Mouse (Mus musculus): ENCODE data around the gene Rnls. TPM values are rescaled to one million over a fixed set of nuclear protein-coding genes. Genes with fewer than 3 reads are reported as not detected.

Gene Rnls
- polyA plus RNA-seq, 1 experiment, result 133 TPM

DNA sequence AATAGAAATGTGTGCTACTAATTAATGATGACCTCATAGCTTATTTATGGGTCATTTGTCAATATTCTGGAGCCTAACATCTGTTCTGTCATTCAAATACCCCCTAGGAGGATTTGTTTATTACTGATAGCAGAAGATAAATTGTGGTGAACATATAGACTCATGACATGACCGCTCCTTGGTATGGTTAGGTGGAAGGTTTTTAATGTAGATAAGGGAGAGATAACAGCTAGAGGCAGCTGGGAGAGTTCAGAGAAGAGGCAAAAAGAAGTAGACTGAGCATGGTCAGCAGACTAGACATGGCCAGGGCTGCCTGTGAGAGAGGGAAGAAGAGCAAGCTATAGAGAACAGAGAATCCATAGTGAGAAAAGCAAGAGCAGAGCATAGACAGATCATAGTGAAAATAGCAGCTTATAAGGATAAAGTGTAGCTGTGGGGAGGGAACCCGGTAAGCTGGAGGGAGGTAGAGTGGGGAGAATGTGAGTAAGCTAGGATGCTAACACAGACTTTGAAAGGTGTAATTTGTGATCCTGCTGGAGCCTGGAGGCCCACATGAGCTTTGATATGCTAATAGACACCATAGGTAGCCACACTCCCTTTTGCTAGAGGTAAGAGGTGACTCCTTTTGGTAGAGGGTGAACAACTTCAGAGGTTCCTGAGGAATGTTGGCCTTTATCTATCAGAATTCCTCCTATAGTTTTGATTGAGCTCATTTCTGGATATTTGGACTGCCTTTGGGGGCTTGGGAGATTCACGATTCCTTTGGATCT, 127.7 kb downstream of the Rnls start:
- Histone ChIP-seq H3K4me1 (ENCODE audit: control insufficient read depth, insufficient read depth, low read length) (no peaks in the 10 kb centered on the region), H3K4me3 (ENCODE audit: control insufficient read depth, low read depth, low read length) (no peak overlapping the region), H3K27me3 (ENCODE audit: control insufficient read depth, insufficient read depth, low read length) (no peaks in the 10 kb centered on the region), H3K27ac (ENCODE audit: control insufficient read depth, insufficient read depth, low read depth, low read length) (no peak overlapping the region), H3K36me3 (ENCODE audit: control insufficient read depth, insufficient read depth, low read length) (no peaks in the 10 kb centered on the region)
- TF ChIP-seq POLR2A (IDR thresholded peaks at IDR 0.05; ENCODE audit: control insufficient read depth, low read depth, low read length), result no peak
- no peak for TF ChIP-seq CTCF (IDR thresholded peaks at IDR 0.05; ENCODE audit: control insufficient read depth, insufficient read depth, insufficient replicate concordance, low read depth, low read length)

DNA sequence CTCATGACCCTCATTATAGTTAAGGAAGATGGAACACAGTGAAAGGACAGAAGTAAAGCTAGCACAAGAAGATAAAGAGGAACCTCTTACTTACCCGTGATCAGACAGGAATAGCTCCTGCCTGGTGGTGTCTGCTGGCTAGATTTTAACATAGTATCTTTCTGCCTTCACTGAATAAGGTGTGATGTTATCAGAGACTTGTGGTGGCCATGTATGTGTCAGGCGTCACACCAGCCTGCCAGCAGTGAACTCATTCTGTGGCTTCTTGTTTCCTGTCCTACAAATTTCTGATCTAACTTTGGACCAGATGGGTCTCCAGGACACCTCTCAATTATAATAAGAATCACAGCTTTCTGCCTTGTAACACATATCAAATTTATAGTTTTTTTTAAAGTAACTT, 129.7 kb downstream of the Rnls start:
- Histone ChIP-seq H3K36me3 (ENCODE audit: control insufficient read depth, insufficient read depth, low read length) (no peaks in the 10 kb centered on the region), H3K4me1 (ENCODE audit: control insufficient read depth, insufficient read depth, low read length) (no peaks in the 10 kb centered on the region), H3K27ac (ENCODE audit: control insufficient read depth, insufficient read depth, low read depth, low read length) (no peak overlapping the region), H3K27me3 (ENCODE audit: control insufficient read depth, insufficient read depth, low read length) (no peaks in the 10 kb centered on the region), H3K4me3 (ENCODE audit: control insufficient read depth, low read depth, low read length) (no peak overlapping the region)
- TF ChIP-seq POLR2A (IDR thresholded peaks at IDR 0.05; ENCODE audit: control insufficient read depth, low read depth, low read length) (no peak), CTCF (IDR thresholded peaks at IDR 0.05; ENCODE audit: control insufficient read depth, insufficient read depth, insufficient replicate concordance, low read depth, low read length) (no peak)

DNA sequence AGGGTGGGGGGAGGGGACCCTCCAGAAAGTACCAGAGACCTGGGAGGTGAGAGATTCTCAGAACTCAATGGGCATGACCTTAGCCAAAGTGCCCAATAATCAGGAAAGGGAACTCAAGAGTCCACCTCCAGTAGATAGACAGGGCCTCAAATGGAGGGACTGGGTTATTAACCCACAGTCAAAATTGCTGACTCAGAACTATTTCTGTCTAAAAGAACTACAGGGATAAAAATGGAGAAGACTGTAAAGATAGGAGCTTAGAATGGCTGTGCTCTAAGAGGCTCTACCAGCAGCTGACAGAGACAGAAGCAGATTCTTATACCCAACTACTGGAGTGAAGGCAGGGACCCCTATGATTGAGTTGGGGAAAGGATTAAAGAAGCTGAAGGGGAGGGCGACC, 132.9 kb downstream of the Rnls start:
- Histone ChIP-seq H3K36me3 (ENCODE audit: control insufficient read depth, insufficient read depth, low read length) (no peaks in the 10 kb centered on the region), H3K4me3 (ENCODE audit: control insufficient read depth, low read depth, low read length) (no peak overlapping the region), H3K4me1 (ENCODE audit: control insufficient read depth, insufficient read depth, low read length) (no peaks in the 10 kb centered on the region), H3K27ac (ENCODE audit: control insufficient read depth, insufficient read depth, low read depth, low read length) (no peak overlapping the region), H3K27me3 (ENCODE audit: control insufficient read depth, insufficient read depth, low read length) (no peaks in the 10 kb centered on the region)
- TF ChIP-seq CTCF (IDR thresholded peaks at IDR 0.05; ENCODE audit: control insufficient read depth, insufficient read depth, insufficient replicate concordance, low read depth, low read length) (no peak), POLR2A (IDR thresholded peaks at IDR 0.05; ENCODE audit: control insufficient read depth, low read depth, low read length) (no peak)

DNA sequence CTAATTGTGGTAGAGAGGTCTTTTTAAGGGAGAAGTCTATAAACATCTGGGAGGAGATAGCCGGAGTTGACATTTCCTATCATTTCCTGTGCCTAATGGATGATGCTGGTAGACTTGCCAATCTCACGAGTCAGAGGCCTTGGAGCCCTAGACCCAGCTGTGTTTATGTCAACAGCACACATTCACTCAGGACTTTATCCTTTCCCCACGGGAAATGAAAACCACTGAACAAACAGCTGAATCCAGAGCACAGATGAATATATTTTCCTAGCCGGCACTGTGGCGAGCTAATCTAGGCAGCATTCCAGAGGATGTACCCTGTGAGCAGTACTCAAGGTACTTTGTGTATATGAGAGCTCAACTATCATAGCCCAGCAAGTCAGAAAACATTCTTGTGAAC, 138.2 kb downstream of the Rnls start:
- TF ChIP-seq CTCF (IDR thresholded peaks at IDR 0.05; ENCODE audit: control insufficient read depth, insufficient read depth, insufficient replicate concordance, low read depth, low read length), result no peak
- no peak for TF ChIP-seq POLR2A (IDR thresholded peaks at IDR 0.05; ENCODE audit: control insufficient read depth, low read depth, low read length)
- Histone ChIP-seq H3K27ac (ENCODE audit: control insufficient read depth, insufficient read depth, low read depth, low read length) (no peak overlapping the region), H3K4me1 (ENCODE audit: control insufficient read depth, insufficient read depth, low read length) (no peaks in the 10 kb centered on the region), H3K4me3 (ENCODE audit: control insufficient read depth, low read depth, low read length) (no peak overlapping the region), H3K27me3 (ENCODE audit: control insufficient read depth, insufficient read depth, low read length) (no peaks in the 10 kb centered on the region), H3K36me3 (ENCODE audit: control insufficient read depth, insufficient read depth, low read length) (no peaks in the 10 kb centered on the region)

DNA sequence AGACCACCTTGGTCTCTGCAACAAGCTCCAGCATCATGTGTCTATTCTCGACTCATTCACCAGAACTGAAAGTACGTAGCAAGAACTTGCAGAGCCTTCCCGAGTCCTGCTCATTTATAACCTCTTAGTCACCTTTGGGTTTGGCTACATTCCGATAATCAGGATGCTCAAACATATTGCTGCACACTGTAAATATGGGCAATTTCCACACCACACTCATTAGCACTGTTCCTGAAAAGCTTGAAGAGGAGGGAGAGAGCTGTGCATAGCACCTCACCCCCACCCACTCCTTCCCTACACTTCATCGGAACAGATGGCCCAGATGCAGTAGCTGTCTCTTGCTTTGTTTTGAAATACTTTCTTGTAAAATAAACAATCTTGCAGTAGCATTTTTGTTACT, 139.9 kb downstream of the Rnls start:
- Histone ChIP-seq H3K27me3 (ENCODE audit: control insufficient read depth, insufficient read depth, low read length) (no peaks in the 10 kb centered on the region), H3K4me3 (ENCODE audit: control insufficient read depth, low read depth, low read length) (no peak overlapping the region), H3K4me1 (ENCODE audit: control insufficient read depth, insufficient read depth, low read length) (no peaks in the 10 kb centered on the region), H3K36me3 (ENCODE audit: control insufficient read depth, insufficient read depth, low read length) (no peaks in the 10 kb centered on the region), H3K27ac (ENCODE audit: control insufficient read depth, insufficient read depth, low read depth, low read length) (no peak overlapping the region)
- TF ChIP-seq CTCF (IDR thresholded peaks at IDR 0.05; ENCODE audit: control insufficient read depth, insufficient read depth, insufficient replicate concordance, low read depth, low read length), result no peak
- no peak for TF ChIP-seq POLR2A (IDR thresholded peaks at IDR 0.05; ENCODE audit: control insufficient read depth, low read depth, low read length)

DNA sequence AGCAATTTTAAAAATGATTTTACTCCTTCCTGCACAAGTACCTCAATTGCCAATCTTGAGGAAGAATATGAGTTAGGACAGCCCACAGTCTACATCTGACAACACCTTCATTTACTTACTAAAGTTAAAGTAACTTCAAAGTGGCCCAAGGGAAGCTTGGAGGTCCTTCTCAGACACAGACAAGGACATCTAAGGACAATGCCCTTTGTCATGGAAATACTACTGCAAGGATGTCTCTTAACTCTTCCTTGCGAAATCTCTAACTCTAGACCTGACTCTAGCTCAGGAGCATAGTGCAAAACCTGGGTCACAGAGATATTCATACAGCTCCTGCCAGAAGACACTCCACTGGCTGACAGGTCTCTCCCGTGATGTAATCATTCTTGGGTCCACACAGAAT, 147.9 kb downstream of the Rnls start:
- Histone ChIP-seq H3K36me3 (ENCODE audit: control insufficient read depth, insufficient read depth, low read length) (no peaks in the 10 kb centered on the region), H3K27me3 (ENCODE audit: control insufficient read depth, insufficient read depth, low read length) (no peaks in the 10 kb centered on the region), H3K4me3 (ENCODE audit: control insufficient read depth, low read depth, low read length) (no peak overlapping the region), H3K4me1 (ENCODE audit: control insufficient read depth, insufficient read depth, low read length) (no peaks in the 10 kb centered on the region), H3K27ac (ENCODE audit: control insufficient read depth, insufficient read depth, low read depth, low read length) (no peak overlapping the region)
- no peak for TF ChIP-seq POLR2A (IDR thresholded peaks at IDR 0.05; ENCODE audit: control insufficient read depth, low read depth, low read length)
- TF ChIP-seq CTCF (IDR thresholded peaks at IDR 0.05; ENCODE audit: control insufficient read depth, insufficient read depth, insufficient replicate concordance, low read depth, low read length), result no peak

DNA sequence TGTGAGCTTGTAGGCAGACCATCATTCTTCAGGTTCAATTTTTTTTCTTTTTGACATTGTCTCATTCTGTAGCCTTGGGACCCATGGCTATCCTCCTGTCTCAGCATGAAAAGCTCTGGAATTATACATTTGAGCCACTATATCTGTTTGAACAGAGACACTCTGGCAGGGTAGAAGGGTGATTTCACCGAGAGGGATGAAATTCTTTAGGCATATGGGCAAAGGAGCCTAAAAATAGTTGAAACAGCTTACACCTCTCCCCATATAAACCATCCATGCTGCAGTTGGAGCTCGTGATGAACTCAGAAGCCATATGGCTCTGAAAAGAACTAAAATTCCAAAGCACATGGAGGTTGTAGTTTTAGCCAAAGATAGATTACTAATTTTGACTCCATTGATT, 151.7 kb downstream of the Rnls start:
- no peak for TF ChIP-seq CTCF (IDR thresholded peaks at IDR 0.05; ENCODE audit: control insufficient read depth, insufficient read depth, insufficient replicate concordance, low read depth, low read length)
- TF ChIP-seq POLR2A (IDR thresholded peaks at IDR 0.05; ENCODE audit: control insufficient read depth, low read depth, low read length), result no peak
- H3K4me3 ChIP-seq (ENCODE audit: control insufficient read depth, low read depth, low read length), result no peak overlapping the region
- H3K27me3 ChIP-seq (ENCODE audit: control insufficient read depth, insufficient read depth, low read length), result no peaks in the 10 kb centered on the region
- H3K36me3 ChIP-seq (ENCODE audit: control insufficient read depth, insufficient read depth, low read length), result no peaks in the 10 kb centered on the region
- no peaks in the 10 kb centered on the region for H3K4me1 ChIP-seq (ENCODE audit: control insufficient read depth, insufficient read depth, low read length)
- no peak overlapping the region for H3K27ac ChIP-seq (ENCODE audit: control insufficient read depth, insufficient read depth, low read depth, low read length)

Measured in testis, adult 2 months (tissue).